Mouse (Mus musculus) embryonic facial prominence, embryonic 11.5 days (tissue): ENCODE data around the gene Fkbp3. TPM values are rescaled to one million over a fixed set of nuclear protein-coding genes. Genes with fewer than 3 reads are reported as not detected.

Experiments
- polyA plus RNA-seq: library from polyadenylated mRNA; unstranded; fragments of >200 nt; fragmentation: Nextera tagmentation; extraction: Ambion mirVana; gene quantifications from 2 replicates; pipeline ENCODE4 v1.2.1, GENCODE M21; 2014

The Fkbp3 gene
- polyA plus RNA-seq, 1 experiment from 2014 or later, result 760 TPM

Other genes starting within 250 kb of the Fkbp3 start
- 2.8 and 3.2 TPM in 2 replicates for gene Gm527, start 156.1 kb downstream of the Fkbp3 start, polyA plus RNA-seq
- 11.0 and 13.4 TPM in 2 replicates for gene Klhl28, start 108.5 kb downstream of the Fkbp3 start, polyA plus RNA-seq
- gene Togaram1, start 108.2 kb downstream of the Fkbp3 start, polyA plus RNA-seq, result 25.8 and 28.8 TPM in 2 replicates
- 67.2 and 77.9 TPM in 2 replicates for gene Prpf39, start 37.7 kb downstream of the Fkbp3 start, polyA plus RNA-seq
- gene Fancm, start 1.6 kb upstream of the Fkbp3 start, polyA plus RNA-seq, result 14.4 and 14.8 TPM in 2 replicates
- gene Mis18bp1, start 98.6 kb upstream of the Fkbp3 start, polyA plus RNA-seq, result 88.9 and 102 TPM in 2 replicates
- gene Wdr20rt, start 151.5 kb upstream of the Fkbp3 start, polyA plus RNA-seq, result not detected in 2 replicates